Mouse (Mus musculus) forebrain, embryonic 13.5 days (tissue): ENCODE measurements around the gene Vezf1. TPM values are rescaled to one million over a fixed set of nuclear protein-coding genes. Genes with fewer than 3 reads are reported as not detected.

ENCODE experiments used
- ATAC-seq: fragments of 200-750 bp; cut with Nextera tagmentation; 2 replicates; pipeline ENCODE4 v1.8.0; 2017
- H3K27ac ChIP-seq: fragments of 300-500 bp; sonication (generic); 2 replicates; pipeline ENCODE4 v1.5.1; 2015; ENCODE audit warnings: inconsistent platforms, mild to moderate bottlenecking, moderate library complexity
- H3K27me3 ChIP-seq: fragments of 300-500 bp; sonication (generic); 2 replicates; pipeline ENCODE4 v1.6.1; 2015; ENCODE audit warnings: mild to moderate bottlenecking, inconsistent platforms
- H3K36me3 ChIP-seq: fragments of 300-500 bp; sonication (generic); 2 replicates; pipeline ENCODE4 v1.6.1; 2015; ENCODE audit warnings: mild to moderate bottlenecking, inconsistent platforms; ENCODE audit not compliant: poor library complexity, severe bottlenecking
- H3K4me1 ChIP-seq: fragments of 300-500 bp; sonication (generic); 2 replicates; pipeline ENCODE4 v1.6.1; 2015; ENCODE audit warnings: inconsistent platforms
- H3K4me2 ChIP-seq: fragments of 300-500 bp; sonication (generic); 2 replicates; pipeline ENCODE4 v1.6.1; 2015; ENCODE audit warnings: inconsistent platforms, mild to moderate bottlenecking, moderate library complexity
- H3K4me3 ChIP-seq: fragments of 300-500 bp; sonication (generic); 2 replicates; pipeline ENCODE4 v1.5.1; 2015; ENCODE audit warnings: mild to moderate bottlenecking, inconsistent platforms
- H3K9ac ChIP-seq: fragments of 300-500 bp; sonication (generic); 2 replicates; pipeline ENCODE4 v1.6.1; 2015; ENCODE audit warnings: mild to moderate bottlenecking, inconsistent platforms
- H3K9me3 ChIP-seq: fragments of 300-500 bp; sonication (generic); replicated peaks from 2 replicates; pipeline ENCODE4 v1.6.1; 2016; ENCODE audit warnings: inconsistent platforms
- WGBS: fragments of 180-500 bp; shearing (Covaris S2); methylation state at CpG from one replicate; pipeline ENCODE4 v1.1.7; 2015; 5-methylcytosine and 5-hydroxymethylcytosine counted together
- polyA plus RNA-seq: library from polyadenylated mRNA; unstranded; fragments of >200 nt; fragmentation: Nextera tagmentation; extraction: Ambion mirVana; gene quantifications from 2 replicates; pipeline ENCODE4 v1.2.1, GENCODE M21; 2015

Vezf1 gene
- polyA plus RNA-seq, 1 experiment from 2014 or later = 65.6 TPM

GRCm38 (mm10) chr11:88105494-88106291 is 37.6 kb downstream of the Vezf1 start:
- no peak overlapping the region for H3K4me2 ChIP-seq
- H3K27me3 ChIP-seq = no peaks in the 10 kb centered on the region
- 84% methylated on average over 6 of the region's 6 CpGs for WGBS
- ATAC-seq = no peak
- H3K27ac ChIP-seq = no peak overlapping the region
- no peak overlapping the region for H3K4me3 ChIP-seq
- no peaks in the 10 kb centered on the region for H3K9me3 ChIP-seq
- H3K4me1 ChIP-seq = peaks cover 23% of the 10 kb centered on the region
- H3K36me3 ChIP-seq = no peaks in the 10 kb centered on the region
- H3K9ac ChIP-seq = no peak overlapping the region

DNA sequence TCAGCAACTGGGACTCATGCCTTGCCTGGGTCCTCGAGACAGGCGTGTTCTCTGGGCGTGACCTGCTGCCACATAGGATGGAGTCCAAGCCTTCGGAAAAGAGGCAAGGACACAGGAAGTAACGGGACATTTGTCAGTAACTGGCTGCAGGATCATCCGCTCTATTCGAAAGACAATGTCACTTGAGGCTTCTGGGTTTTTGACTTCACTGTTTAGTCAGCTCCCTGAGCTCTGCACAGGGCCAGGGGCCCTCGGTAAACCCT is 38.1 kb downstream of the Vezf1 start:
- Histone ChIP-seq H3K9ac (no peak overlapping the region), H3K4me3 (no peak overlapping the region), H3K36me3 (no peaks in the 10 kb centered on the region), H3K27ac (no peak overlapping the region), H3K9me3 (no peaks in the 10 kb centered on the region), H3K4me2 (no peak overlapping the region), H3K4me1 (peaks cover 18% of the 10 kb centered on the region), H3K27me3 (no peaks in the 10 kb centered on the region)
- no peak for ATAC-seq
- WGBS = 89% methylated on average over 8 of the region's 8 CpGs

GRCm38 (mm10) chr11:88107365-88107764 is 39.3 kb downstream of the Vezf1 start:
- H3K9me3 ChIP-seq = no peaks in the 10 kb centered on the region
- H3K9ac ChIP-seq = no peak overlapping the region
- no peak for ATAC-seq
- WGBS = 80% methylated on average over 4 of the region's 4 CpGs
- no peak overlapping the region for H3K27ac ChIP-seq
- H3K4me2 ChIP-seq = no peak overlapping the region
- H3K27me3 ChIP-seq = no peaks in the 10 kb centered on the region
- peaks cover 19% of the 10 kb centered on the region; the same call in 1 of the 2 replicates for H3K4me1 ChIP-seq
- H3K4me3 ChIP-seq = no peak overlapping the region
- no peaks in the 10 kb centered on the region for H3K36me3 ChIP-seq

- Histone ChIP-seq H3K4me2 (no peak overlapping the region), H3K27ac (no peak overlapping the region), H3K36me3 (no peaks in the 10 kb centered on the region), H3K4me1 (peaks cover 38% of the 10 kb centered on the region), H3K4me3 (no peak overlapping the region), H3K9ac (no peak overlapping the region), H3K9me3 (no peaks in the 10 kb centered on the region), H3K27me3 (no peaks in the 10 kb centered on the region)
- WGBS = 74% methylated on average over 9 of the region's 9 CpGs
- no peak for ATAC-seq
These were observed 42.0 kb downstream of the Vezf1 start for GRCm38 (mm10) chr11:88110031-88110594.

DNA sequence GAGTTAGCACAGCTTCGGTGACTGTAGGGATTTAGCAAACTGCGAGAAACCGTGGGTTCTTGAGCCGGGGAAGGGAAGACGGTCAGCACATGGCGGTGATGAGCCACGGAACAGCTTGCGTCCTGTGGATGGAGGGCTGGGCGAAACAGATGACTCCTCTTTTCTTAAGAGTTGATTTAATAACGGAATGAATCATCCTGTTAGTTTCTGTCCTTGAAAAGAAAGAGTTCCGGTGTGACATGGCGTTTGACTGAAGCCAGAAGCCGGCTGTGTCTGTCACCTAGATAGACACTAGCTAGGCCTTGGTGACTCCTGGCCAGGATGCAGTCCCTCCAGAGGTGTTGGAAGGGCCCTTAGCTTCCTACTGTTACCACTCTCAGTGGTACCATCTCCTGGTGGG is 44.0 kb downstream of the Vezf1 start:
- Histone ChIP-seq H3K27ac (no peak overlapping the region), H3K4me1 (peaks cover 46% of the 10 kb centered on the region)

DNA sequence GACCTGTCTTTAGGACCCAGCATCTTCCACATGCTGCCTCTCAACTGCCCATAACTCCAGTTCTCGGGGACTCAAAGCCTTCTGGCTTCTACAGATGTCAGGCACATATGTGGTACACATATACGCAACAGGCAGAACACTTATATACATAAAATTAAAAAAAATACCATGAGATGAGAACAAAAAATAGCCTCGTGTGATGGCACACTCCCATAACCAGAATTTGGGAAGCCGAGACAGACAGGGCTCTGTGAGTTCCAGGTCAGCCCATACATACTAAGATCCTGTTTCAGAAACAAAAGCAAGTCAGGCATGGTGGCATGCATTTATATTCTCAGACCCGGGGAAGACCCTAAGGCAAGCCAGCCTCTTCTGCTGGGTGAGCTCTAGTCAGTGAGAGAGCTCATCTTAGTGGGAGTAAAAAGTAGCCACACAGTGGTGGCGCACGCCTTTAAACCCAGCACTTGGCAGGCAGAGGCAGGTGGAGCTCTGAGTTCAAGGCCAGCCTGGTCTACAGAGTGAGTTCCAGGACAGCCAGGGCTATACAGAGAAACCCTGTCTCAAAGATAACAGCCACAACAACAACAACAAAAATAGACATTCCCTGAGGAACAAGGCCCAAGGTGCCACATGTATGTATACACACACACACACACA is 44.7 kb downstream of the Vezf1 start:
- Histone ChIP-seq H3K4me3 (no peak overlapping the region), H3K36me3 (no peaks in the 10 kb centered on the region), H3K4me1 (peaks cover 53% of the 10 kb centered on the region), H3K4me2 (no peak overlapping the region), H3K27me3 (no peaks in the 10 kb centered on the region), H3K9me3 (no peaks in the 10 kb centered on the region), H3K9ac (no peak overlapping the region), H3K27ac (no peak overlapping the region)
- no peak for ATAC-seq
- 74% methylated on average over 7 of the region's 7 CpGs for WGBS

More for the DNA sequence above, 44.0 kb downstream of the Vezf1 start:
- H3K9me3 ChIP-seq = no peaks in the 10 kb centered on the region
- H3K36me3 ChIP-seq = no peaks in the 10 kb centered on the region
- 62% methylated on average over 13 of the region's 13 CpGs for WGBS
- H3K9ac ChIP-seq = no peak overlapping the region
- H3K4me3 ChIP-seq = no peak overlapping the region
- ATAC-seq = no peak
- no peak overlapping the region for H3K4me2 ChIP-seq
- no peaks in the 10 kb centered on the region for H3K27me3 ChIP-seq

- Histone ChIP-seq H3K9me3 (no peaks in the 10 kb centered on the region), H3K36me3 (no peaks in the 10 kb centered on the region), H3K27me3 (no peaks in the 10 kb centered on the region), H3K4me2 (no peak overlapping the region), H3K4me1 (peaks cover 62% of the 10 kb centered on the region), H3K27ac (peak overlapping the region; percentile 10; the same call in 1 of the 2 replicates), H3K9ac (no peak overlapping the region), H3K4me3 (no peak overlapping the region)
- no peak for ATAC-seq
- 64% methylated on average over 6 of the region's 6 CpGs for WGBS
These were observed 45.6 kb downstream of the Vezf1 start for GRCm38 (mm10) chr11:88113543-88114271.

GRCm38 (mm10) chr11:88114871-88115301 is 46.8 kb downstream of the Vezf1 start:
- Histone ChIP-seq H3K4me3 (no peak overlapping the region), H3K36me3 (no peaks in the 10 kb centered on the region), H3K27ac (peak overlapping the region; percentile 28), H3K9ac (peak overlapping the region; percentile 43; the same call in 1 of the 2 replicates), H3K27me3 (no peaks in the 10 kb centered on the region), H3K4me1 (peaks cover 71% of the 10 kb centered on the region), H3K4me2 (no peak overlapping the region), H3K9me3 (no peaks in the 10 kb centered on the region)
- ATAC-seq = no peak
- WGBS = 53% methylated on average over 8 of the region's 8 CpGs

- peaks cover 3% of the 10 kb centered on the region; the same call in 1 of the 2 replicates for H3K36me3 ChIP-seq
- 88% methylated on average over 6 of the region's 6 CpGs for WGBS
- H3K4me3 ChIP-seq = no peak overlapping the region
- no peak overlapping the region for H3K4me2 ChIP-seq
- no peaks in the 10 kb centered on the region for H3K27me3 ChIP-seq
- no peaks in the 10 kb centered on the region for H3K9me3 ChIP-seq
- peaks cover 77% of the 10 kb centered on the region for H3K4me1 ChIP-seq
- H3K9ac ChIP-seq = no peak overlapping the region
- no peak overlapping the region for H3K27ac ChIP-seq
- no peak for ATAC-seq
These were observed 48.5 kb downstream of the Vezf1 start for GRCm38 (mm10) chr11:88116568-88116967.

- H3K27me3 ChIP-seq = no peaks in the 10 kb centered on the region
- peaks cover 87% of the 10 kb centered on the region for H3K4me1 ChIP-seq
- H3K27ac ChIP-seq = peak overlapping the region; percentile 99
- H3K9ac ChIP-seq = peak overlapping the region; percentile 55; the same call in 1 of the 2 replicates
- H3K9me3 ChIP-seq = no peaks in the 10 kb centered on the region
- no peak overlapping the region for H3K4me2 ChIP-seq
- no peak overlapping the region for H3K4me3 ChIP-seq
- peaks cover 6% of the 10 kb centered on the region; the same call in 1 of the 2 replicates for H3K36me3 ChIP-seq
- no peak for ATAC-seq
- WGBS = 68% methylated on average over 10 of the region's 10 CpGs
These were observed 49.4 kb downstream of the Vezf1 start for GRCm38 (mm10) chr11:88117356-88118090.

DNA sequence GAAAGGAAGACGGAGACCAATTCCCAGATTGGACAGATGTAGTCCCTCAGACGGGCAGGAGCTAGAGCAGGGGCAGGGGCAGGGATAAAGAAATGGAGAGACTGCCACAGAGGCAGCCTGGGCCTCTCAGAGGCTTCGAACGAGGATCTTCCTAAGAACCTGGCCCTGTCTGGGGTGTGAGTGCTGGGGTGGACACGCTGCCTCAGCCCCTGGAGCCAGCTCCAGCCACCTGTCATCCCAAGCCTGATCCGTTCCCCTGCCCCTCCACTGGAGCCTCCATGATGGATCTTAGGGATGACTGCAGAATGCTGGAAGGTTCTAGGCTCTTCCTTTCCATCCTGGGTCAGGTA is 50.0 kb downstream of the Vezf1 start:
- Histone ChIP-seq H3K9ac (peak overlapping the region; percentile 55), H3K27ac (peak overlapping the region; percentile 99), H3K9me3 (no peaks in the 10 kb centered on the region), H3K27me3 (no peaks in the 10 kb centered on the region), H3K4me2 (0 out of 2 replicates have a peak overlapping the region, but pooled peaks have one; percentile 48), H3K4me1 (peaks cover 91% of the 10 kb centered on the region), H3K36me3 (peaks cover 6% of the 10 kb centered on the region; the same call in 1 of the 2 replicates), H3K4me3 (no peak overlapping the region)
- WGBS = 38% methylated on average over 6 of the region's 6 CpGs
- no peak for ATAC-seq
